Mouse (Mus musculus) kidney, embryonic 15.5 days (tissue): ENCODE results near the gene Atg14. TPM values are rescaled to one million over a fixed set of nuclear protein-coding genes. Genes with fewer than 3 reads are reported as not detected.

Experiments used
- ATAC-seq: fragments of 200-750 bp; cut with Nextera tagmentation; replicated peaks from 2 replicates; pipeline ENCODE4 v1.8.0; 2017; ENCODE audit warnings: moderate TSS enrichment; ENCODE audit not compliant: low FRiP score
- H3K27ac ChIP-seq: fragments of 300-500 bp; sonication (generic); 2 replicates; pipeline ENCODE4 v1.5.1; 2015; ENCODE audit warnings: mild to moderate bottlenecking, inconsistent platforms
- H3K27me3 ChIP-seq: fragments of 300-500 bp; sonication (generic); 2 replicates; pipeline ENCODE4 v1.6.1; 2015; ENCODE audit warnings: inconsistent platforms
- H3K36me3 ChIP-seq: fragments of 300-500 bp; sonication (generic); 2 replicates; pipeline ENCODE4 v1.6.1; 2015; ENCODE audit warnings: inconsistent platforms
- H3K4me1 ChIP-seq: fragments of 300-500 bp; sonication (generic); 2 replicates; pipeline ENCODE4 v1.6.1; 2015; ENCODE audit warnings: inconsistent platforms
- H3K4me2 ChIP-seq: fragments of 300-500 bp; sonication (generic); 2 replicates; pipeline ENCODE4 v1.6.1; 2015; ENCODE audit warnings: moderate library complexity, mild to moderate bottlenecking, inconsistent platforms
- H3K4me3 ChIP-seq: fragments of 300-500 bp; sonication (generic); replicated peaks from 2 replicates; pipeline ENCODE4 v1.5.1; 2015; ENCODE audit warnings: mild to moderate bottlenecking, inconsistent platforms
- H3K9ac ChIP-seq: fragments of 300-500 bp; sonication (generic); 2 replicates; pipeline ENCODE4 v1.6.1; 2015; ENCODE audit warnings: mild to moderate bottlenecking, inconsistent platforms
- H3K9me3 ChIP-seq: fragments of 300-500 bp; sonication (generic); replicated peaks from 2 replicates; pipeline ENCODE4 v1.6.1; 2016; ENCODE audit warnings: inconsistent platforms
- WGBS: fragments of 180-500 bp; shearing (Covaris S2); methylation state at CpG from one replicate; pipeline ENCODE4 v1.1.7; 2015; ENCODE audit warnings: mixed read lengths; 5-methylcytosine and 5-hydroxymethylcytosine counted together
- polyA plus RNA-seq: library from polyadenylated mRNA; unstranded; fragments of >200 nt; fragmentation: Nextera tagmentation; extraction: Ambion mirVana; gene quantifications from 2 replicates; pipeline ENCODE4 v1.2.1, GENCODE M21; 2015

Gene Atg14
- polyA plus RNA-seq, 1 experiment from 2014 or later = 17.5 TPM

DNA sequence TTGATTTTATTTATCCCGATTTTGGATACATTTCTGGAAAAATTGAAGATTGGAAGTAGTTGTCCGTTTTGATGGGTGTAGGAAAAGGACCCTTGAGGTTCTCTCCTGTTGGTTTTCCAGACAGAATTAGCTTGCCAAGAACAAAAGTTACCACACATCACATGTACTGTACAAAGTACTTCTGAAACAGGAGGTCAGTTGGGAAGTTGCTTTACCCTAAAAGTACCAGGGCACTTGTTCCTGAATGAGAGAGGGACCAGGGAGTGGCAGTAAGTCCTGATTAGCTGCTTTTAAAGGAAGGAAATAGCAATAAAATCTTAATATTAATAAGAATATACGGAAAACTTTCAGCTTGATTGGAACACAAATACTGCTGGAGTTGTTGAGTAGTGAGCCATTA is 73.3 kb downstream of the Atg14 start:
- no peak overlapping the region for H3K4me2 ChIP-seq
- no peaks in the 10 kb centered on the region for H3K27me3 ChIP-seq
- WGBS = 78% methylated on average over 3 of the region's 3 CpGs
- H3K4me3 ChIP-seq = no peak overlapping the region
- H3K36me3 ChIP-seq = no peaks in the 10 kb centered on the region
- ATAC-seq = no peak
- H3K9me3 ChIP-seq = no peaks in the 10 kb centered on the region
- no peak overlapping the region for H3K27ac ChIP-seq
- no peak overlapping the region for H3K9ac ChIP-seq
- H3K4me1 ChIP-seq = no peaks in the 10 kb centered on the region

DNA sequence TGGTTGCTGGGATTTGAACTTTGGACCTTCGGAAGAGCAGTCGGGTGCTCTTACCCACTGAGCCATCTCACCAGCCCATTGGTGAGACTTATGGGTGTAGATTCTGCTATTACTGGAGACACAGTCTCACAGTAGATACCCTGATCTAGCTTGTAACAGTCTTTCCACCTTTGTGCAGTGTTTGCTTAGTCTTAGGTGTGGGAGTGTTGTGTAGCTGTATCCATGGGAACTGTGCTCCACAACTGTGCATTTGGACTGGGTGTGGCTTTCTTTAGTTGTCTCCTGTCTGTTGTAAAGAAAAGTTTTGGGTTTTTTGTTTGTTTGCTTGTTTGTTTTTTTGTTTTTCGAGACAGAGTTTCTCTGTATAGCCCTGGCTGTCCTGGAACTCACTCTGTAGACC is 74.5 kb downstream of the Atg14 start:
- Histone ChIP-seq H3K27me3 (no peaks in the 10 kb centered on the region), H3K27ac (no peak overlapping the region), H3K9me3 (no peaks in the 10 kb centered on the region), H3K9ac (no peak overlapping the region), H3K4me2 (no peak overlapping the region), H3K36me3 (no peaks in the 10 kb centered on the region), H3K4me1 (no peaks in the 10 kb centered on the region), H3K4me3 (no peak overlapping the region)
- 90% methylated on average over 3 of the region's 3 CpGs for WGBS
- no peak for ATAC-seq

DNA sequence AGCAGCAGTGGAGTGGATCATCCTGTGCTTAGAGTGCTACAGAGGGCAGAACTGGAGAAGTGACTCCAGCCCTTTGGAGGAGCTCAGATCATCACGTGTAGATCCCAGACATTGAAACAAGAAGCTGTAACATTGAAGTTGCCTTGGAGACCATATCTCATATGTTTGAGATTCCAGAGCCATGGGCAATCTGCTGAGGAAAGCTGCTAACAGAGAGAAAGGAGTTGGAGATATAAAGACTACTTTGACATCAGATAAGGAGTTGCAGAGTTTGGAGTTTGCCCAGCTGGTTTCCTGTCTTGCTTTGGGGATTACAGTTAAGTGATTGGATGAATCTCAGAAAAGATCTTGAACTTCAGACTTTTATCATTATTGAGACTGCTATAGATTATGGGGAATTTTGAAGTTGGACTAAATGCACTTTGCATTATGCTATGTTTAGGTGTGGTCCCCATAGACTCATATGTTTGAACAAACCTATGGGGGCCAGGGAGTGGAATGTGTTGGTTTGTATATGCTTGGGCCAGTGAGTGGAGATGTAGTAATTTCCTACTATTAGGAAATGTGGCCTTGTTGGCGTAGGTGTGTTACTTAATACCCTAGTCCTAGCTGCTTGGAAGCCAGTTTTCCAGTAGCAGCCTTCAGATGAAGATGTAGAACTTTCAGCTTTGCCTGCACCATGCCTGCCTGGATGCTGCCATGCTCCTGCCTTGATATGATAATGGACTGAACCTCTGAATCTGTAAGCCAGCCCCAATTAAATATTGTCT is 76.7 kb downstream of the Atg14 start:
- WGBS = 88% methylated on average over 2 of the region's 2 CpGs
- H3K4me1 ChIP-seq = peaks cover 4% of the 10 kb centered on the region

More for the DNA sequence above, 76.7 kb downstream of the Atg14 start:
- H3K27ac ChIP-seq = no peak overlapping the region
- ATAC-seq = no peak
- no peak overlapping the region for H3K9ac ChIP-seq
- H3K27me3 ChIP-seq = no peaks in the 10 kb centered on the region
- no peak overlapping the region for H3K4me2 ChIP-seq
- no peak overlapping the region for H3K4me3 ChIP-seq
- no peaks in the 10 kb centered on the region for H3K36me3 ChIP-seq
- no peaks in the 10 kb centered on the region for H3K9me3 ChIP-seq

Other genes starting within 250 kb of the Atg14 start
- 21.9 and 25.8 TPM in 2 replicates for gene Lgals3, start 202.9 kb downstream of the Atg14 start, polyA plus RNA-seq
- 47.8 and 53.9 TPM in 2 replicates for gene Dlgap5, start 152.2 kb downstream of the Atg14 start, polyA plus RNA-seq
- gene Fbxo34, start 120.2 kb downstream of the Atg14 start, polyA plus RNA-seq = 20.6 and 23.7 TPM in 2 replicates
- 65.4 and 69.3 TPM in 2 replicates for gene Ktn1, start 77.8 kb upstream of the Atg14 start, polyA plus RNA-seq